Comparison of ENCODE assay signal across 8 mouse cellular contexts in the genomic region with DNA sequence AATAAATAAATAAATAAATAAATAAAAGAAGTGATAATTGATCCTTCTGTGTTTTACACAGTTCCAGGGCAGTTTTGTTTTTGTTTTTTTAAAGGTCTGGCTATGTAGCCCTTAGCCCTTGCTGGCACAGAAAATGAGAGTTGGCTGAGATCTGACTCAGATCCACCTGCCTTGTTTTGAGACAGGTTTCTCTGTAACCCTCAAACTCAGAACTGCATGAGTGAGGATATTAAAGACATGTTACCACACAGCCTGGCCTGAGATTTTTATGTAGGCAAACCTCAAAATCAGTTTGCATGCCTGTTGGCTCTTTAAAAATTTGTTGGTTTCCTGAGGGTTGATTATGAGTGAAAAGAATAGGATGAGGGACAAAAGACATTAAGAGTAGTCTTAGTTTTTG. TPM values are rescaled to one million over a fixed set of nuclear protein-coding genes. Genes with fewer than 3 reads are reported as not detected.
DNase-seq lines count a peak whose midpoint lies in the region; ATAC-seq and TF ChIP-seq lines count a peak whose summit lies in the region.

No protein-coding gene starts in this region.

- peak overlapping the region; percentile 62 for H3K4me3 ChIP-seq in kidney, embryonic 15.5 days (replicated peaks)
- peak overlapping the region; percentile 82 for H3K4me3 ChIP-seq in embryonic facial prominence, embryonic 13.5 days
- peak overlapping the region; percentile 63 for H3K4me3 ChIP-seq in intestine, embryonic 15.5 days (replicated peaks)
- peak overlapping the region; percentile 91 for H3K4me3 ChIP-seq in myocyte

- peaks cover 81% of the 10 kb centered on the region for H3K79me2 ChIP-seq in myocyte (ENCODE audit: control insufficient read depth, insufficient read depth)

- no peak for ATAC-seq in kidney, embryonic 15.5 days (replicated peaks; ENCODE audit: low FRiP score)
- no peak for ATAC-seq in embryonic facial prominence, embryonic 13.5 days (ENCODE audit: insufficient number of reproducible peaks, insufficient read depth, low FRiP score, low TSS enrichment, low read depth)
- ATAC-seq in intestine, embryonic 15.5 days, result no peak

- no peaks in the 10 kb centered on the region for H3K9me3 ChIP-seq in kidney, embryonic 15.5 days (replicated peaks)
- H3K9me3 ChIP-seq in embryonic facial prominence, embryonic 13.5 days, result no peaks in the 10 kb centered on the region
- H3K9me3 ChIP-seq in intestine, embryonic 15.5 days, result no peaks in the 10 kb centered on the region

- H3K27me3 ChIP-seq in kidney, embryonic 15.5 days, result no peaks in the 10 kb centered on the region
- H3K27me3 ChIP-seq in embryonic facial prominence, embryonic 13.5 days, result no peaks in the 10 kb centered on the region
- H3K27me3 ChIP-seq in intestine, embryonic 15.5 days (replicated peaks), result no peaks in the 10 kb centered on the region
- H3K27me3 ChIP-seq in myocyte (ENCODE audit: control insufficient read depth, insufficient read depth, insufficient read length), result no peaks in the 10 kb centered on the region

- H3ac ChIP-seq in myocyte (ENCODE audit: control insufficient read depth, insufficient read length), result no peak overlapping the region

- H3K36me3 ChIP-seq in kidney, embryonic 15.5 days, result peaks cover 48% of the 10 kb centered on the region
- H3K36me3 ChIP-seq in embryonic facial prominence, embryonic 13.5 days, result peaks cover 44% of the 10 kb centered on the region
- H3K36me3 ChIP-seq in intestine, embryonic 15.5 days, result peaks cover 28% of the 10 kb centered on the region
- peaks cover 52% of the 10 kb centered on the region for H3K36me3 ChIP-seq in myocyte (ENCODE audit: control insufficient read depth, insufficient read depth)

- no peak overlapping the region for H3K27ac ChIP-seq in kidney, embryonic 15.5 days
- H3K27ac ChIP-seq in embryonic facial prominence, embryonic 13.5 days, result no peak overlapping the region
- H3K27ac ChIP-seq in intestine, embryonic 15.5 days, result no peak overlapping the region

- H3K9ac ChIP-seq in kidney, embryonic 15.5 days, result 0 out of 2 replicates have a peak overlapping the region, but pooled peaks have one; percentile 75
- 0 out of 2 replicates have a peak overlapping the region, but pooled peaks have one; percentile 44 for H3K9ac ChIP-seq in embryonic facial prominence, embryonic 13.5 days
- no peak overlapping the region for H3K9ac ChIP-seq in intestine, embryonic 15.5 days

- peak overlapping the region; percentile 82 for H3K4me2 ChIP-seq in kidney, embryonic 15.5 days
- H3K4me2 ChIP-seq in embryonic facial prominence, embryonic 13.5 days, result peak overlapping the region; percentile 95
- peak overlapping the region; percentile 65 for H3K4me2 ChIP-seq in intestine, embryonic 15.5 days (replicated peaks)
- peak overlapping the region; percentile 94 for H3K4me2 ChIP-seq in myocyte (ENCODE audit: low read depth)

- peaks cover 45% of the 10 kb centered on the region for H3K4me1 ChIP-seq in kidney, embryonic 15.5 days
- H3K4me1 ChIP-seq in embryonic facial prominence, embryonic 13.5 days, result peaks cover 34% of the 10 kb centered on the region
- peaks cover 17% of the 10 kb centered on the region for H3K4me1 ChIP-seq in intestine, embryonic 15.5 days (replicated peaks)

- DNase-seq in kidney, adult 11 months, result no peak
- DNase-seq in urinary bladder, postnatal 10 days (ENCODE audit: low spot score), result no peak
- no peak for DNase-seq in retina, embryonic 14.5 days (ENCODE audit: low spot score)
- no peak for DNase-seq in spleen, postnatal 14 days (ENCODE audit: low spot score in 2 of 2)

- TF ChIP-seq POLR2A in myocyte (IDR thresholded peaks at IDR 0.05; ENCODE audit: insufficient read length, low read depth), result no peak

TF ChIP-seq in myocyte, 11 proteins besides CTCF, POLR2A, EP300 and RAD21:
- no peak for TF ChIP-seq CEBPB (IDR thresholded peaks at IDR 0.05; ENCODE audit: insufficient read depth, poor library complexity, severe bottlenecking)
- TF ChIP-seq USF1 (IDR thresholded peaks at IDR 0.05; ENCODE audit: low read depth), result no peak
- TF ChIP-seq MYOD1 (IDR thresholded peaks at IDR 0.05; ENCODE audit: control insufficient read depth in 1 of 3, insufficient read length in 2 of 3, low read depth in 2 of 3), result no peak
- no peak for TF ChIP-seq TCF3 (IDR thresholded peaks at IDR 0.05; ENCODE audit: insufficient read length, low read depth)
- TF ChIP-seq SRF (IDR thresholded peaks at IDR 0.05; ENCODE audit: control insufficient read depth, insufficient read length, low read depth), result no peak
- TF ChIP-seq TCF12 (IDR thresholded peaks at IDR 0.05; ENCODE audit: insufficient read depth, poor library complexity, severe bottlenecking), result no peak
- no peak for TF ChIP-seq E2F4 (IDR thresholded peaks at IDR 0.05; ENCODE audit: insufficient read depth)
- TF ChIP-seq REST (IDR thresholded peaks at IDR 0.05; ENCODE audit: insufficient read depth, insufficient read length), result no peak
- no peak for TF ChIP-seq MAX (IDR thresholded peaks at IDR 0.05; ENCODE audit: low read depth)
- TF ChIP-seq POLR2AphosphoS2 (IDR thresholded peaks at IDR 0.05; ENCODE audit: insufficient read length, low read depth), result no peak

RNA-seq across cellular contexts. Expression of gene Srsf3, which starts 3.1 kb away (rescaled TPM):
- 605 and 671 TPM in 2 replicates for polyA plus RNA-seq in kidney, embryonic 15.5 days (2015; fragmentation: Nextera tagmentation; extraction: Ambion mirVana)
- polyA plus RNA-seq in embryonic facial prominence, embryonic 13.5 days (2015; fragmentation: Nextera tagmentation; extraction: Ambion mirVana), result 702 and 727 TPM in 2 replicates
- polyA plus RNA-seq in intestine, embryonic 15.5 days (2015; fragmentation: Nextera tagmentation; extraction: Ambion mirVana), result 485 and 544 TPM in 2 replicates
- polyA plus RNA-seq in myocyte (2012; fragmentation: generic; extraction: Trizol), result 98.2 TPM

RNA-seq across cellular contexts. Expression of gene Stk38, which starts 27.7 kb away (rescaled TPM):
- 98.5 and 105 TPM in 2 replicates for polyA plus RNA-seq in kidney, embryonic 15.5 days (2015; fragmentation: Nextera tagmentation; extraction: Ambion mirVana)
- polyA plus RNA-seq in embryonic facial prominence, embryonic 13.5 days (2015; fragmentation: Nextera tagmentation; extraction: Ambion mirVana), result 114 and 129 TPM in 2 replicates
- 90.0 and 90.7 TPM in 2 replicates for polyA plus RNA-seq in intestine, embryonic 15.5 days (2015; fragmentation: Nextera tagmentation; extraction: Ambion mirVana)
- polyA plus RNA-seq in myocyte (2012; fragmentation: generic; extraction: Trizol), result 28.3 TPM

RNA-seq across cellular contexts. Expression of gene Cdkn1a, which starts 55.3 kb away (rescaled TPM):
- 62.2 and 79.3 TPM in 2 replicates for polyA plus RNA-seq in kidney, embryonic 15.5 days (2015; fragmentation: Nextera tagmentation; extraction: Ambion mirVana)
- 66.8 and 78.2 TPM in 2 replicates for polyA plus RNA-seq in embryonic facial prominence, embryonic 13.5 days (2015; fragmentation: Nextera tagmentation; extraction: Ambion mirVana)
- polyA plus RNA-seq in intestine, embryonic 15.5 days (2015; fragmentation: Nextera tagmentation; extraction: Ambion mirVana), result 92.2 and 98.3 TPM in 2 replicates
- 2,069 TPM for polyA plus RNA-seq in myocyte (2012; fragmentation: generic; extraction: Trizol)

Comparison
In these comparisons a context has a peak if more than half of its experiments do, and no peak if none do; other contexts are left out.
1. RNA of gene Cdkn1a, which starts 55.3 kb away (polyA plus RNA-seq): 2,069 TPM in myocyte (single experiment); 92.2 to 98.3 TPM in intestine, embryonic 15.5 days, 66.8 to 78.2 TPM in embryonic facial prominence, embryonic 13.5 days and 62.2 to 79.3 TPM in kidney, embryonic 15.5 days; every median in the first group is over 10 times any median in the second.
2. Peak in every context shown above with its lines, with median percentiles within 50 percentile points of each other: H3K4me2 ChIP-seq and H3K4me3 ChIP-seq.